Mouse (Mus musculus): Measurements from ENCODE around the gene Atp5j. TPM values are rescaled to one million over a fixed set of nuclear protein-coding genes. Genes with fewer than 3 reads are reported as not detected.

Gene Atp5j
- total and polyA plus RNA-seq, 3 experiments = 191 to 240 TPM; not detected in 1

DNA sequence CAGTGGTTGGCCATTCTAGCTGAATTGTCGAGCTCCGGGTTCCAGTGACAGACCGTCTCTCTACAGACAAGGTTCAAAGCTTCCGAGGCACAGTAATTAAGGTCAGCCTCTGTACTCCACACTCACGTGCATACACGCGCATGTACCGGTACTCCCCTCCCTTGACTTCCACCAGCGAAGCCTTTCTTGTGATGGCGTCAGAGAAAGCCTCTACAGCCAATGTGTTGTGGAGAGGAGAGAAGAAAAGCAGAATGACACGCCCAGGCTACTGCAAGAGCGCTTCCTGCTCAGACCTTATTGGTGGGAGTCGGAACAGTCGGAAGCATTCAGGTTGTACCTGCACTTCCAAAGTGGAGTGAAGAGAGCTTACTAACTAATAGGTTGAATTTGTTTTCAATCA, 42.0 kb downstream of the Atp5j start:
- no peak overlapping the region for H3K9ac ChIP-seq (ENCODE audit: control insufficient read depth, low read depth, low read length, poor library complexity, severe bottlenecking)
- H3K27me3 ChIP-seq (ENCODE audit: control insufficient read depth in 1 of 2, insufficient read depth in 2 of 2, low read length in 2 of 2) = no peaks in the 10 kb centered on the region
- H3K79me2 ChIP-seq (ENCODE audit: control insufficient read depth, insufficient read depth, low read length, poor library complexity) = no peaks in the 10 kb centered on the region
- no peaks in the 10 kb centered on the region for H3K9me3 ChIP-seq (replicated peaks; ENCODE audit: insufficient read depth, low read length)
- TF ChIP-seq MYB (IDR thresholded peaks at IDR 0.05; ENCODE audit: low read depth, low read length) = no peak
- no peak for TF ChIP-seq RCOR1 (IDR thresholded peaks at IDR 0.05; ENCODE audit: low read depth, low read length)
- TF ChIP-seq SIN3A (IDR thresholded peaks at IDR 0.05; ENCODE audit: low read length) = no peak
- no peak for TF ChIP-seq MAFK (IDR thresholded peaks at IDR 0.05; ENCODE audit: borderline replicate concordance, low read depth, low read length)
- TF ChIP-seq ZKSCAN1 (IDR thresholded peaks at IDR 0.05; ENCODE audit: low read depth, low read length) = no peak
- no peak for TF ChIP-seq USF1 (IDR thresholded peaks at IDR 0.05; ENCODE audit: low read depth, low read length)
- TF ChIP-seq TAL1 (IDR thresholded peaks at IDR 0.05; ENCODE audit: low read length) = no peak
- no peak for TF ChIP-seq KAT2A (conservative IDR thresholded peaks at IDR 0.05; ENCODE audit: low read depth, low read length)
- no peak for TF ChIP-seq MYC (IDR thresholded peaks at IDR 0.05; ENCODE audit: low read depth, low read length)
- no peak for TF ChIP-seq BHLHE40 (IDR thresholded peaks at IDR 0.05; ENCODE audit: borderline replicate concordance, low read depth, low read length)
- no peak for TF ChIP-seq ZMIZ1 (IDR thresholded peaks at IDR 0.05; ENCODE audit: low read depth, low read length)
- no peak for DNase-seq (ENCODE audit: low read depth, low spot score)
- no peak overlapping the region for H3K4me3 ChIP-seq (ENCODE audit: control insufficient read depth in 1 of 2, insufficient read depth in 1 of 2, low read depth in 2 of 2, low read length in 2 of 2)
- no peaks in the 10 kb centered on the region for H3K4me1 ChIP-seq (ENCODE audit: control insufficient read depth in 1 of 2, insufficient read depth in 2 of 2, low read length in 2 of 2)
- no peak overlapping the region for H3K27ac ChIP-seq (ENCODE audit: control insufficient read depth, low read depth, low read length)
- H3K36me3 ChIP-seq (ENCODE audit: control insufficient read depth in 1 of 2, insufficient read depth in 2 of 2, low read length in 2 of 2) = no peaks in the 10 kb centered on the region

DNA sequence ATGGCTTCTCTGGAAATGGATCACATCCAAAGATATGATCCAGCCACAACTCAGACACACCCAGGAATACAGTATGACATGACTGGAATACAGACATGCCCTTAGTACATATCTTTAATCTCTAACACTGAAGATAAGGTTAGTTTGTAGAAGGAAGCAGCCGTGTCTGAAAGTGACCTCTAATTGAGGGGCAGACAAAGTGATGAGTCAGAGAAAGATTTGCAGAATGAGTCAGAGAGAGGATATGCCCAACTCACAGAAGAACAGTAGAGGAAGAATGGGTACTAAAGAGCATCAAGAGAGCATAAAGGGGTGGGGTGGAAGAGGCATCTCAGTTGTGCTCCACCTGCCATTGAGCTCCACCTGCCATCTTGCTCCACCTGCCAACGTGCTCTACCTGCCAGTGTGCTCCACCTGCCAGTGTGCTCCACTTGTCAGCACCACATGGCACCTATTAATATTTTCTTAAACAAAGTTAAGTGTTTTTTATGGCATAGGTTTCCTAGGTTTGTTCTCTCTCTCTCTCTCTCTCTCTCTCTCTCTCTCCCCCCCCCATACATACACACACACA, 44.7 kb downstream of the Atp5j start:
- no peaks in the 10 kb centered on the region for H3K36me3 ChIP-seq (ENCODE audit: control insufficient read depth in 1 of 2, insufficient read depth in 2 of 2, low read length in 2 of 2)
- no peak overlapping the region for H3K9ac ChIP-seq (ENCODE audit: control insufficient read depth, low read depth, low read length, poor library complexity, severe bottlenecking)
- no peaks in the 10 kb centered on the region for H3K27me3 ChIP-seq (ENCODE audit: control insufficient read depth in 1 of 2, insufficient read depth in 2 of 2, low read length in 2 of 2)
- H3K9me3 ChIP-seq (replicated peaks; ENCODE audit: insufficient read depth, low read length) = no peaks in the 10 kb centered on the region
- no peak overlapping the region for H3K4me3 ChIP-seq (ENCODE audit: control insufficient read depth in 1 of 2, insufficient read depth in 1 of 2, low read depth in 2 of 2, low read length in 2 of 2)
- H3K79me2 ChIP-seq (ENCODE audit: control insufficient read depth, insufficient read depth, low read length, poor library complexity) = no peaks in the 10 kb centered on the region
- TF ChIP-seq GATA1 (IDR thresholded peaks at IDR 0.05; ENCODE audit: low read depth, low read length) (no peak), TCF12 (IDR thresholded peaks at IDR 0.05; ENCODE audit: low read depth, low read length) (no peak), POLR2AphosphoS2 (IDR thresholded peaks at IDR 0.05; ENCODE audit: low read length) (no peak), GABPA (IDR thresholded peaks at IDR 0.05; ENCODE audit: low read depth, low read length) (no peak), MXI1 (IDR thresholded peaks at IDR 0.05; ENCODE audit: low read depth, low read length) (no peak), UBTF (IDR thresholded peaks at IDR 0.05; ENCODE audit: borderline replicate concordance, insufficient read depth, low read depth, low read length) (no peak), MEF2A (IDR thresholded peaks at IDR 0.05; ENCODE audit: extremely low read depth, insufficient replicate concordance, low read depth, low read length, poor library complexity, severe bottlenecking) (no peak), USF2 (IDR thresholded peaks at IDR 0.05; ENCODE audit: borderline replicate concordance in 1 of 2, insufficient read depth in 1 of 2, low read depth in 1 of 2, low read length in 2 of 2) (no peak), ETS1 (IDR thresholded peaks at IDR 0.05; ENCODE audit: low read depth, low read length) (no peak), EP300 (IDR thresholded peaks at IDR 0.05; ENCODE audit: low read depth in 1 of 2, low read length in 2 of 2) (no peak), MYC (IDR thresholded peaks at IDR 0.05; ENCODE audit: low read depth, low read length) (no peak), TBP (IDR thresholded peaks at IDR 0.05; ENCODE audit: low read depth, low read length) (no peak), CHD2 (IDR thresholded peaks at IDR 0.05; ENCODE audit: low read length) (no peak), SIN3A (IDR thresholded peaks at IDR 0.05; ENCODE audit: low read length) (no peak), RCOR1 (IDR thresholded peaks at IDR 0.05; ENCODE audit: low read depth, low read length) (no peak), MAZ (IDR thresholded peaks at IDR 0.05; ENCODE audit: low read depth, low read length) (no peak), MAFK (IDR thresholded peaks at IDR 0.05; ENCODE audit: borderline replicate concordance, low read depth, low read length) (no peak), SMC3 (IDR thresholded peaks at IDR 0.05; ENCODE audit: low read depth, low read length) (no peak), ZMIZ1 (IDR thresholded peaks at IDR 0.05; ENCODE audit: low read depth, low read length) (no peak)
- H3K4me1 ChIP-seq (ENCODE audit: control insufficient read depth in 1 of 2, insufficient read depth in 2 of 2, low read length in 2 of 2) = no peaks in the 10 kb centered on the region
- DNase-seq (ENCODE audit: low read depth, low spot score) = no peak
- no peak overlapping the region for H3K27ac ChIP-seq (ENCODE audit: control insufficient read depth, low read depth, low read length)

All from MEL (cell line).